Mouse (Mus musculus) spleen, embryonic (tissue): ENCODE data around the gene Arhgef6.

Experiments used
- CTCF ChIA-PET: fragments of 350-600 bp; sonication (Branson Sonifier 250); formaldehyde crosslinking; loops from one replicate; lab custom pipeline; 2022; lab: Charles Lee

Arhgef6 gene

DNA sequence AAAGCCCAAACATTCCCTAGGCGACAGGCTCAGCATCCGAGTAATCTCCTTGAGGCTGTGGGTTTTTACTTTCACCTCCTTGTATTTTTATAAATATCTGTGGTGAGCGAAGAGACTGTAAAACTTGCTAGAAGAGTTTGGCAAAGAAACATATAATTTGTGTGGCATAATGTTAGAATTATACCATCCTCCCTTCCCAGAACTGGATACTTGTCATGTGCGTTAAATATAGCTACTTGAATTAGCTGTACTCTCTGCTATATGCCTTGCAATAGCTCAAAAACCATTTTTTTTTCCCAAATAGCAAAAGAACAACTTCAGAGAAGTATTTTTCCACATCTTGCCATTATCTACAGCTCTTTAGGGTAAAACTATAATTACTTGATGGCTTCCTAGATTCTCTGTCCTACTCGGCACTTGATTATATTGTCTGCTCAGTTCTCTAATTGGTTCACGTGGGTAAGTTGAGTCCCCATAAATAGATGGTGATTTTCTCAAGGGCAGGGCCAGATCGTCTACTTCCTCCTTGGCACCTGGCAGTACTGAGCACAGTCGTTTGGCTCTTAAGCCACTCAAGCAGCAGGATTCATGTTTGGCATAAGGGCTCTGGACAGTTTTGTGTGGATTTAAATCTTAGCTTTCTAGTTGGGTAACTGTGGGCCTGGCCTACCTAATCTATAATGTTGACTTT lies 35.2 kb downstream of the Arhgef6 start:
- CTCF ChIA-PET, result no interaction called here

DNA sequence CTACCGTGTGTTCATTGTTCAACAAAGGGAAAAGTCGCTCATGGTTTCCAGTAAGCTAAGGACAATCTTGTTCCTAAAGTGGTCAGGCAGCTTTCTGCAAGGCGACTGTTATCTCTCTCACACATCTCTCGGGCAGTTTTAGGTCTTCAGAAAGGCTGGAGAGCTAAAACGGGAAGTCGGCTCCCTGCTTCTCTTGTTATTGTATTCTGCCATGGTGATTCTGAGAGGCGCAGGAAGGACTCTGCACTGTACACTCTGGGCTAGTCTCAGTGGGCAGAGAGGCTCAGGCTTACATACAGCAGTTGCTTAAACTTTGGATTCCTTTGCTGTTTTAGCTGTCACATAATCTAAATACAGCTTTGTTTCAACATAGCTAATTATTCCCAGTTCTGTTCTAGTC lies 39.6 kb downstream of the Arhgef6 start:
- CTCF ChIA-PET, result no interaction called here

DNA sequence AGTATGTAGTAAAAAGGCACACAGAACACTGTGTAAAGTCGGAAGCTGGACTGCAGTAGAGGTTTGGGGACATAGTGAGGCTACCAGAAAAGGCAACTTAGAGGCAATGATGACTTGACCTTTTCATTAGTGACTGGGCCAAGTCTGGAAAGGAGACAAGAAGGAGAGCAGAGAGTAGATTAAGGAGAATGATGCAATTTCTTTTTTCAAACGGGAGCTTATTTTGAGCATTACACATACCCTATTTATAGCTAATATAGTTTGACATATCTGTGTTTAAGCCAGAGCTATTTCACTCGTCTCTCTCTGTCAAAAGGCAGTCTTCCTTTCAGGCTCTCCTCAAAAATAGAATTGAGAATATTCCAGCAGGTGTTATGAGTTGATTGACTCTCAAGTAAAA lies 50.1 kb downstream of the Arhgef6 start:
- CTCF ChIA-PET, result no interaction called here

- CTCF ChIA-PET, result no interaction called here
Measured at GRCm38 (mm10) chrX:57286281-57286680, 52.2 kb downstream of the Arhgef6 start.

DNA sequence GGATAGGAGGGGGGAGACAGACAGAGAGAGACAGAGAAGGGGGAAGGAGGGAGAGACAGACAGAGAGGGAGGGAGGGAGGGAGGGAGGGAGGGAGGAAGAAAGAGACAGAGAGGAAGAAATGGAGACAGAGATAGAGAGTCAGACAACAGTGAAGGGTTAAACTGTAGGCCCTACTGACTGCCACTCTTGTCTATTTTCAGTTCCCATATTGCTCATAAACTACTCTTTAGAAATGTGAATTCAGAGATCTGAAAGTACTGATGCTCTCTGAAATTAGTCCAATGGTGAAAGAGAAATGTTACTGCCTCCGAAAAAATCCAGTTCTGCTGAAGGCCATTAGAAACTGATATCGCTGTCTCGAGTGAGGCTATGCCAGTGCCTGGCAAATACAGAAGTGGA lies 56.3 kb downstream of the Arhgef6 start:
- CTCF ChIA-PET, result no interaction called here

DNA sequence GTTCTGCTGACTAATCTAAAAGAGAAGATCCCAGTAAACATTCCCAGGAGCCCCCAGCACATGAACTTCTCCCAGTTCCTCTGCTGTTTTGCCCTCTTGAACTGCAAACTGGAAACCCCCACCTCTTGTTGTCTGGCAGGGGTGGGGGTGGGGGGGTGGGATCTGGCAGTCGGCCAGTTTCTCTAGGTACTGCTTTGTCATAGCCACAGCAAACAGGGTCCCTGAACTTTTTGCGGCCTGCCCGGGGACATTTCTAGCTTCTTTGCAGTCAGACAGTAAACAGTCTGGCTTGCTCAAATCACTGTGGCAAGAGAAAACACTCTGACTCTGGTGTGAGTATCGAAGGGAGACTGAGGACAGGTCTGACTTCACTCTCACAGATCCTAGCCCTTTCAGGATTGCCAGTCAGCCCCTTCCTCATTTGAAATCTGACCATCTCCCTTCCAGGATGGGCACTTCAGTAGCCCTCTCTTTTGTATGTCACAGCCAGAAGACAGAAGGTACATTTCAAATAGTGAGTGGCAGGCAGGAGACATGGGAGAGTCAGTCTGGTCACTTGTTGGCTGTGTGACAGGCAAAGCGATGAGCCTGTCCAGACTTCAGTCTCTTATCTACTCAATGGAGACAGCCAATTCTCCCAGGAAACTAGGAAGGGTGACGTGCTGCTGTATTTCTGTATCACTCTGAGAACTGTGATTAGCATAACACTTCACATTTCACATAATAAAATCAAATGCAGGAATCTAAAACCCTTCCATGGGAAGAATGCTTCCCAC lies 60.8 kb downstream of the Arhgef6 start:
- CTCF ChIA-PET, result no interaction called here

- CTCF ChIA-PET, result no interaction called here
Measured at GRCm38 (mm10) chrX:57263515-57263914, 75.0 kb downstream of the Arhgef6 start.

DNA sequence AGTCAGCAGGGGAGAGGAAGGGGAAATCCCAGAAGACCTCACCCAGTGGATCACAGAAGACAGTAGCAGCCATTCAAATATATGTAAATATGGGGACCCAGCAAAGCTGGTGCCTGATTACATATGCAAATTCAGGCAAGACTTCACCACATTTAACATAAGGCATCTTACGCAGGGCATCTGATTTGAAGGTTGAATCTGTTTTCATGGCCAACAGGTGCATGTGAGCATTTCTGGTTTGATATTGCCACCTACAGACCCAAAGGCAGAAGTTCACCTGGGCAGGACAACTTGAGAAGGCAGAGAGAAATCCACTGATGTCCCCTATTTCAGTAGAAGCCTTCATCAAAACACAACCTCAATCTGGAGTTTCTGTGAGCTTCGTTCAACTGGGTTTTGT lies 77.8 kb downstream of the Arhgef6 start:
- CTCF ChIA-PET, result no interaction called here

- CTCF ChIA-PET, result no interaction called here
Measured at GRCm38 (mm10) chrX:57253329-57254055, 85.0 kb downstream of the Arhgef6 start.

DNA sequence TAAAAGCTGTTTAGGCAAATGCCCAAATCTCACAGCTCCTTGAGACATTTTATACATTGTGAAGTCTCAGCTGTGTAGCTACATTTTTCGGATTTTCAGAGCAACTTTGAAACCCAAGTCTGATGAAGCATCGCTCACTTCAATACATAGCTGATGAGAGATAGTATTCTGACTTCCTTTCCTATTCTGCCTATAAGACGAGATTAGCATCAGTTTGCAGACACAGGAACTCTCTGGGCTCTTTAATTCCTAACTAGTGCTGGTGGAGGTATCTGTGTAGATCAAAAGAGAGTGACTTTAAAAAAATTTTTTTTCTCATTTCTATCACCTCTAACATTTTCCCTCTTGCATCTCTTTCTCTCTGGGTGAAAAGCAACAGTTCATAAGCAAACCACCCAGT lies 100.0 kb downstream of the Arhgef6 start:
- CTCF ChIA-PET, result no interaction called here

- CTCF ChIA-PET, result no interaction called here
Measured at GRCm38 (mm10) chrX:57235982-57236381, 102.5 kb downstream of the Arhgef6 start.

GRCm38 (mm10) chrX:57233596-57233995 lies 104.9 kb downstream of the Arhgef6 start:
- CTCF ChIA-PET, result no interaction called here

DNA sequence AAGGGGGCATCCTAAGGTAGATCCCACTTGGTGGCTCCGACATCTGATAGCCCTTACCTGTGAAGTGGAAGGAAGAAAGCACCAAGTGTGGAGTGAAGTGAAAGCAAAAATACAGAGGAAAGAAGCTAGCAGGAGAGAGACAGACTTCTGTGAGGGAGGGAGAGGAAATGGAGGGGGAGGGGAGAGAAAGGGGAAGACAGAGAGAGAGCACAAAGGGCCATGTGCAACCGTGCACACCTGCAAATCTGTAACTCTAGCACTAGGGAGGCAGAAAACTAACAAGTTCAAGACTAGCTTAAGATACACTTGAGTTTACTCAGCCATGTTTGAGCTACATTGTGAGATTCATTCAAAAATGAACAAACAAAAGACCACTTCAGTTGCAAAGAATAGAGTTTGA lies 110.4 kb downstream of the Arhgef6 start:
- CTCF ChIA-PET, result no interaction called here

DNA sequence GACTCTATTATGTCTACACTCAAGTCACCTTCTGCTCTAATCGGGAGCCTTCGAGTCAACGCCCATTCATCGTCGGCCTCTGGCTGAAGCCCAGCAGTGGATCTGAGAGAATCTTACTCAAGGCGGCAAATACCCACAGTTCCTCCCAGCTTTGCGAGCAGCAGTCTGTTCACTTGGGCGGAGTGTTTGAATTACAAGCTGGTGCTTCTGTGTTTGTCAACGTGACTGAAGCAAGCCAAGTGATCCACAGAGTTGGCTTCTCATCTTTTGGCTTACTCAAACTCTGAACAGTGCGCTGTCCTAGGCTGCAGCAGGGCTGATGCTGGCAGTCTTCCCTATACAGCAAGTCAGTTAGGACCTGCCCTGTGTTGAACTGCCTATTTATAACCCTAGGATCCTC lies 115.2 kb downstream of the Arhgef6 start:
- CTCF ChIA-PET, result interaction anchor here (1.2 kb wide), 1 partner anchor 56 kb away, joined by 3 read pairs; no protein-coding TSS in a partner anchor

- CTCF ChIA-PET, result interaction anchor here (1.2 kb wide), 2 partner anchors 11 to 55 kb away, joined by 3 read pairs; no protein-coding TSS in a partner anchor
Measured at GRCm38 (mm10) chrX:57221881-57222280, 116.6 kb downstream of the Arhgef6 start.

- CTCF ChIA-PET, result no interaction called here
Measured at GRCm38 (mm10) chrX:57219563-57219962, 119.0 kb downstream of the Arhgef6 start.

- CTCF ChIA-PET, result no interaction called here
Measured at GRCm38 (mm10) chrX:57216271-57216670, 122.3 kb downstream of the Arhgef6 start.

GRCm38 (mm10) chrX:57215495-57215894 lies 123.0 kb downstream of the Arhgef6 start:
- CTCF ChIA-PET, result no interaction called here

GRCm38 (mm10) chrX:57212862-57213261 lies 125.7 kb downstream of the Arhgef6 start:
- CTCF ChIA-PET, result no interaction called here

DNA sequence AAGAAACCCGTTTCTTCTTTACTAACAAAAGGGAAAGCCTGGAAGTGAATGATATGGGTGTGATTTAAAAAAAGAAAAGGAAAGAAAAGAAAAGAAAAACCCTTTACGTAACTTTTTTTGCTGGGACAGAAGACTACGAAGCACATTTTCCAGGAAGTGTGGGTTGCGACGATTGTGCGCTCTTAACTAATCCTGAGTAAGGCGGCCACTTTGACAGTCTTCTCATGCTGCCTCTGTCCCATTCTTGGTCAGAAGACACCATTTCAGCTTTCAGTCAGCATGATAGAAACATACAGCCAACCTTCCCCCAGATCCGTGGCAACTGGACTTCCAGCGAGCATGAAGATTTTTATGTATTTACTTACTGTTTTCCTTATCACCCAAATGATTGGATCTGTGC lies 126.7 kb downstream of the Arhgef6 start, which contains the start of gene Cd40lg:
Gene Cd40lg, plus strand, starts transcription at position 268 of the 400 bp plus-strand sequence.
- CTCF ChIA-PET, result no interaction called here

DNA sequence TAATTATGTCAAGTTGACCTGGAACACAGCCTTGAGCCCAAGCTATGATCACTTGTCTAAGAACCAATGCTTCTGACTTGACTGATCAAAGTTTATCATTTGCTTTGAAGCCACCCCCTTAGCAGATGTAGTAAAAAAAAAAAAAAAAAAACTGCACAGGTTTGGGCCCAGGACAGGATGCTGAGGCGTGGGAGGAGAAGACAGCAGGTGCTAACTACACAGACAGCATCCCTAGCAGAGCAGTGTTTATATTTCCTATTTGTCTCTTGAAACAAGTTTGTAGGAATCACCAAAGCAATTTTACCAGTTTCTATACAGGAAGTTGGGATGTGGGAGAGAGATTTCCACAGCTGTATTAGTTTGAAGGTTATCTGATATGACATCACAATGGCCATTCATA lies 127.9 kb downstream of the Arhgef6 start:
- CTCF ChIA-PET, result no interaction called here

DNA sequence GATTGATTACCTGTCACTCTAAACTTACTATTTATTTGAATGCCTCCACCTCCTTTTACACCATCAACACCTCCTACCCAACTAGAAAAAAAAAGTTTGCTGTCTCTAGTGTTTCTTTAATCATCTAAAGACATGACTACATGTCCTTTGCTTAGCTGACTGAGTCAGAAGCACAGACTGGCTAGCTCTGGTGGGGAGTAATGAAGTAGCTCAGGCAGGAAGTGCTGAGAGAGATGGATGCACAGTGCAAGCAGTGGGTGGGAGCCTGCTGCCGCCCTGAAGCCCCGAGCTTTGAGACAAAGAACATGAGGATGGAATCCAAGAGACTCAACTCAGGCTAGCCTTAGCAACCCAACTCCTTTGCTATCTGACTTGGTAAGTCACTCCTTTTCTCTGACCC lies 138.1 kb downstream of the Arhgef6 start:
- CTCF ChIA-PET, result no interaction called here
